Mouse (Mus musculus): ENCODE results near the gene Adprh.

Adprh gene

GRCm38 (mm10) chr16:38398266-38398665 is 54.2 kb downstream of the Adprh start:
- DNase-seq (ENCODE audit: low spot score in 2 of 2), result no peak

- peak in 1 of 2 experiments; percentile 60 for DNase-seq (ENCODE audit: low spot score in 2 of 2)
These were observed 56.3 kb downstream of the Adprh start for GRCm38 (mm10) chr16:38396155-38396554.

- no peak for DNase-seq (ENCODE audit: low spot score in 2 of 2)
These were observed 57.3 kb downstream of the Adprh start for GRCm38 (mm10) chr16:38395060-38395730.

DNA sequence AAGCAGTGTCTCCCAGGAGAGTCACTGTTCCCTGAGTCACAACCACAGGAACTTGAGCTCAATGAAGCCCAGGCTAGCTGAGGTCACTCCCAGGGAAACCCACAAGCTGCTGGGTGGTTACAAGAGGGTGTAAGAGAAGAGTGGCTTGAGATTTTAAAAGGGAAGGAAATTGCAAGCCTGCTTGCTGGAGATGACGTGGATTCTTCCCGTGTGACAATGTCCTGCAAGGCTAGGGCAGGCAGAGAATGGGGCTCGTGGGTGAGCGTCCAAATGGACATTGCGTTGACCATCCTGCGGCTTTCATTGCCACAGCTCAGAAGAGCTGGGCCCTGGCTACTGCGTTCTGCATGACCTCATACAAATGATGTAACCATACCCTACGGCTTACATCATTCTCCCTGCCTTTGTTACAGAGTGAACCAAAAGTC is 58.3 kb downstream of the Adprh start:
- no peak for DNase-seq (ENCODE audit: low spot score in 2 of 2)

Data from right cerebral cortex, postnatal 10 days (tissue).